Mouse (Mus musculus) kidney, embryonic 14.5 days (tissue): Measurements from ENCODE around the gene Ccdc170. TPM values are rescaled to one million over a fixed set of nuclear protein-coding genes. Genes with fewer than 3 reads are reported as not detected.
"Not testable (repeated sequence)": the region's sequence is repeated elsewhere in the genome, so short reads cannot be mapped to it uniquely, and the experiment has no call there.

Source experiments
- ATAC-seq: fragments of 200-750 bp; cut with Nextera tagmentation; 2 replicates; pipeline ENCODE4 v1.8.0; 2017; ENCODE audit warnings: moderate number of reproducible peaks, mild to moderate bottlenecking, moderate TSS enrichment, moderate library complexity; ENCODE audit not compliant: low FRiP score, low TSS enrichment
- H3K27ac ChIP-seq: fragments of 300-500 bp; sonication (generic); 2 replicates; pipeline ENCODE4 v1.5.1; 2014; ENCODE audit warnings: low read depth, mild to moderate bottlenecking, low read length, moderate library complexity, mixed read lengths
- H3K27me3 ChIP-seq: fragments of 300-500 bp; sonication (generic); 2 replicates; pipeline ENCODE4 v1.6.1; 2014; ENCODE audit warnings: mild to moderate bottlenecking, low read length; ENCODE audit not compliant: control insufficient read depth, insufficient read depth
- H3K36me3 ChIP-seq: fragments of 300-500 bp; sonication (generic); 2 replicates; pipeline ENCODE4 v1.6.1; 2014; ENCODE audit warnings: low read length, mixed read lengths; ENCODE audit not compliant: control insufficient read depth, insufficient read depth
- H3K4me1 ChIP-seq: fragments of 300-500 bp; sonication (generic); 2 replicates; pipeline ENCODE4 v1.6.1; 2014; ENCODE audit warnings: low read length, mixed read lengths; ENCODE audit not compliant: control insufficient read depth, insufficient read depth
- H3K4me2 ChIP-seq: fragments of 300-500 bp; sonication (generic); replicated peaks from 2 replicates; pipeline ENCODE4 v1.6.1; 2014; ENCODE audit warnings: low read depth, mild to moderate bottlenecking, low read length
- H3K4me3 ChIP-seq: fragments of 300-500 bp; sonication (generic); 2 replicates; pipeline ENCODE4 v1.5.1; 2014; ENCODE audit warnings: mild to moderate bottlenecking, low read length
- H3K9ac ChIP-seq: fragments of 300-500 bp; sonication (generic); 2 replicates; pipeline ENCODE4 v1.6.1; 2014; ENCODE audit warnings: low read depth, mild to moderate bottlenecking, low read length, moderate library complexity
- H3K9me3 ChIP-seq: fragments of 300-500 bp; sonication (generic); 2 replicates; pipeline ENCODE4 v1.6.1; 2016; ENCODE audit warnings: low read length; ENCODE audit not compliant: control insufficient read depth
- WGBS: fragments of 180-500 bp; shearing (Covaris S2); extraction: QIAGEN DNeasy Blood & Tissue Kit; methylation state at CpG from one replicate; pipeline ENCODE4 v1.1.7; 2014; 5-methylcytosine and 5-hydroxymethylcytosine counted together
- polyA plus RNA-seq: library from polyadenylated mRNA; unstranded; fragments of >200 nt; fragmentation: Nextera tagmentation; extraction: Ambion mirVana; gene quantifications from 2 replicates; pipeline ENCODE4 v1.2.1, GENCODE M21; 2014

Ccdc170 gene
- polyA plus RNA-seq, 1 experiment from 2014 or later = 1.0 TPM

GRCm38 (mm10) chr10:4598916-4599315, 116.6 kb downstream of the Ccdc170 start:
- WGBS = 84% methylated on average over 12 of the region's 12 CpGs
- H3K27me3 ChIP-seq = no peaks in the 10 kb centered on the region
- H3K36me3 ChIP-seq = no peaks in the 10 kb centered on the region
- H3K4me3 ChIP-seq = no peak overlapping the region
- H3K4me2 ChIP-seq = no peak overlapping the region
- no peak overlapping the region for H3K27ac ChIP-seq
- ATAC-seq = no peak
- no peak overlapping the region for H3K9ac ChIP-seq
- no peaks in the 10 kb centered on the region for H3K4me1 ChIP-seq
- no peaks in the 10 kb centered on the region for H3K9me3 ChIP-seq

DNA sequence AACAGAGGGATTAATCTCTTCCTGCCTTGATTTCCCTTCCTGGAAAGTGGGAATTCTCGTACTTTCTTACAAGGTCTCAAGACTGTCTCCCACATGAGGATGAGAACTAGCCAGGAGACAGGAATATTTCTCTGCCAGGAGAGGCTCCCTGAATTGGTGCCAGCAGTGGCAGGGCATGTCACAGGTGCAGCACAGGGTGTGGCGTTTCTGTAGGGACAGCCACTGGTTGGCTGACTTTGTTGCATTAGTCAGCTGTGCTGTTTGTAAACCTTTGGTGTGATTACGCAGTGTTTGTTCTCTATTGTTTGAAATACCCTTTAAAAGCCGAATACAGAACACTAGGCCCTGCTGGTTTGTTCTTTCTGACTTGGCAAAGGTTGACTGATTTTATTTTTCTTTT, 117.3 kb downstream of the Ccdc170 start:
- Histone ChIP-seq H3K9me3 (no peaks in the 10 kb centered on the region), H3K4me1 (no peaks in the 10 kb centered on the region), H3K9ac (no peak overlapping the region), H3K4me3 (no peak overlapping the region), H3K36me3 (no peaks in the 10 kb centered on the region), H3K4me2 (no peak overlapping the region), H3K27me3 (no peaks in the 10 kb centered on the region), H3K27ac (no peak overlapping the region)
- WGBS = 87% methylated on average over 4 of the region's 4 CpGs
- no peak for ATAC-seq

DNA sequence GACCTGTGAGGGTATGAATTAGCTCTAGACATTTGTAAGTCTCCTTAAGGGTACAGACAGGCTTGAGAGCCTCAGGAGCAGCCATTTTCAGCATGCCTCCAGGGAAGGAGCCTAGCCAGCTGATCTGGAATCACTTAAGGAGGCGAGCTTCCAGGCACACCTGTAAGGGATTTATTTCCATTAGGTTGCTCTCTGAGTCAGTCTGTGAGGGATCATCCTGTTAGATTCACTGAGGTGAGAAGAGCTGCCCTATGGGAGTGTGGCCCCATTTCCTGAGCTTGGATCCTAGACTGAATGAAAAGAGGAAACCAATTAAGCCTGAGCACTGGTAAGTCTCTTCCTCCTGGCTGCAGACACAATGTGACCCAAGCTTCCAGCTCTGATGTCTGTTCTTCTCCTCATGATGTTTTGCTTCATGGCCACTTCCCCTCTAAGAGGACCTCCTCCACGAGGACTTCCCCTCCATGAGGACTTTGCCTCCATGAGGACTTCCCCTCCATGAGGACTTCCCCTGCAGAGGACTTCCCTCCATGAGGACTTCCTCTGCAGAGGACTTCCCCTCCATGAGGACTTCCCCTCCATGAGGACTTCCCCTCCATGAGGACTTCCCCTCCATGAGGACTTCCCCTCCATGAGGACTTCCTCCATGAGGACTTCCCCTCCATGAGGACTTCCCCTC, 118.6 kb downstream of the Ccdc170 start:
- WGBS = 68% methylated on average over 2 of the region's 2 CpGs
- Histone ChIP-seq H3K27ac (no peak overlapping the region), H3K36me3 (no peaks in the 10 kb centered on the region), H3K4me3 (no peak overlapping the region), H3K9ac (no peak overlapping the region), H3K4me1 (no peaks in the 10 kb centered on the region), H3K27me3 (no peaks in the 10 kb centered on the region), H3K4me2 (no peak overlapping the region), H3K9me3 (no peaks in the 10 kb centered on the region)
- ATAC-seq = no peak

DNA sequence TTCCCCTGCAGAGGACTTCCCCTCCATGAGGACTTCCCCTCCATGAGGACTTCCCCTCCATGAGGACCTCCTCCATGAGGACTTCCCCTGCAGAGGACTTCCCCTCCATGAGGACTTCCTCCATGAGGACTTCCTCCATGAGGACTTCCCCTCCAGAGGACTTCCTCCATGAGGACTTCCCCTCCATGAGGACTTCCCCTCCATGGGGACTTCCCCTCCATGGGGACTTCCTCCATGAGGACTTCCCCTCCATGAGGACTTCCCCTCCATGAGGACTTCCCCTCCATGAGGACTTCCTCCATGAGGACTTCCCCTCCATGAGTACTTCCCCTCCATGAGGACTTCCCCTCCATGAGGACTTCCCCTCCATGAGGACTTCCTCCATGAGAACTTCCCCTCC, 119.3 kb downstream of the Ccdc170 start:
- H3K9me3 ChIP-seq, ATAC-seq, H3K27me3 ChIP-seq, H3K4me3 ChIP-seq, H3K9ac ChIP-seq, H3K36me3 ChIP-seq, H3K27ac ChIP-seq, H3K4me1 ChIP-seq, H3K4me2 ChIP-seq: not testable (repeated sequence)

DNA sequence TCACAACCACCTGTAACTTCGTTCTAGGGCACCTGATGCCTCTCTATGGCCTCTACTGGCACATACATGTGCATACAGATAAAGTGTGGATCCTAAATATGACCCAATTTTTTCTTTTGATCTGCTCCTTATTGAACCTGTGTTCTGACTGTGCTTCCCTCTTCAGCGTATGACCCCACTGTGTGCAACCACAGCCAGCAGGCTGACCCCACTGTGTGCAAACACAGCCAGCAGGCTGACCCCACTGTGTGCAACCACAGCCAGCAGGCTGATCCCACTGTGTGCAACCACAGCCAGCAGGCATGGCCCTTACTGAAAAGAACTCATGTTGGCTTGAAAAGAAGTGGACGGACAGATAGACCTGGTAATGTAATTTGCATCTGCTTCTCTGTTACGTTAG, 120.2 kb downstream of the Ccdc170 start:
- Histone ChIP-seq H3K9me3 (0 out of 2 replicates have a peak, but pooled peaks cover 2% of the 10 kb centered on the region), H3K27me3 (no peaks in the 10 kb centered on the region), H3K4me1 (no peaks in the 10 kb centered on the region), H3K27ac (no peak overlapping the region), H3K4me2 (no peak overlapping the region), H3K9ac (no peak overlapping the region), H3K4me3 (no peak overlapping the region), H3K36me3 (no peaks in the 10 kb centered on the region)
- no peak for ATAC-seq
- 80% methylated on average over 4 of the region's 4 CpGs for WGBS

- no peak overlapping the region for H3K9ac ChIP-seq
- H3K27me3 ChIP-seq = no peaks in the 10 kb centered on the region
- no peak overlapping the region for H3K4me2 ChIP-seq
- 83% methylated on average over 4 of the region's 4 CpGs for WGBS
- no peak overlapping the region for H3K4me3 ChIP-seq
- no peaks in the 10 kb centered on the region for H3K36me3 ChIP-seq
- H3K4me1 ChIP-seq = no peaks in the 10 kb centered on the region
- ATAC-seq = no peak
- H3K27ac ChIP-seq = no peak overlapping the region
- H3K9me3 ChIP-seq = 0 out of 2 replicates have a peak, but pooled peaks cover 2% of the 10 kb centered on the region
These were observed 122.4 kb downstream of the Ccdc170 start for GRCm38 (mm10) chr10:4604527-4605209.

DNA sequence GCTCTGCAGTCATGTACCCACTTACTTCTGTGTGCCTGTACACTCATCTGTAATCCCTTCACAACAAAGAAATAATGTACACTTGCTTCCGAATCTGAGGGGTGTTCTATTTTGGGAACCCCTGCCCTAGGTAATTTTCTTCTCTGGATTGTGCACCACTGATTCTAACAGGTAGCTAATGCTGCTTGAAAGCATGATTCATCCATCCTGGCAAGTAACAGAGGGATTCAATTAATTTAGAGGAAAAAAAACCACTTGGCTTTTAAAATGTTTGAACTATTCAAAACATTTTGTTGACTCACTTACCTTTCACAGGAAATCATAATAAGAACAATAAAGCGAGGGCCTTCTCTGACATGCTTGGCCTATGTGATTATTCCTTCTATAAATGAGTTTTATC, 127.9 kb downstream of the Ccdc170 start:
- 77% methylated on average over 2 of the region's 2 CpGs for WGBS
- Histone ChIP-seq H3K9me3 (0 out of 2 replicates have a peak, but pooled peaks cover 2% of the 10 kb centered on the region), H3K4me3 (no peak overlapping the region), H3K27ac (no peak overlapping the region), H3K36me3 (no peaks in the 10 kb centered on the region), H3K4me2 (no peak overlapping the region), H3K9ac (no peak overlapping the region), H3K27me3 (no peaks in the 10 kb centered on the region), H3K4me1 (peaks cover 5% of the 10 kb centered on the region; the same call in 1 of the 2 replicates)
- no peak for ATAC-seq

DNA sequence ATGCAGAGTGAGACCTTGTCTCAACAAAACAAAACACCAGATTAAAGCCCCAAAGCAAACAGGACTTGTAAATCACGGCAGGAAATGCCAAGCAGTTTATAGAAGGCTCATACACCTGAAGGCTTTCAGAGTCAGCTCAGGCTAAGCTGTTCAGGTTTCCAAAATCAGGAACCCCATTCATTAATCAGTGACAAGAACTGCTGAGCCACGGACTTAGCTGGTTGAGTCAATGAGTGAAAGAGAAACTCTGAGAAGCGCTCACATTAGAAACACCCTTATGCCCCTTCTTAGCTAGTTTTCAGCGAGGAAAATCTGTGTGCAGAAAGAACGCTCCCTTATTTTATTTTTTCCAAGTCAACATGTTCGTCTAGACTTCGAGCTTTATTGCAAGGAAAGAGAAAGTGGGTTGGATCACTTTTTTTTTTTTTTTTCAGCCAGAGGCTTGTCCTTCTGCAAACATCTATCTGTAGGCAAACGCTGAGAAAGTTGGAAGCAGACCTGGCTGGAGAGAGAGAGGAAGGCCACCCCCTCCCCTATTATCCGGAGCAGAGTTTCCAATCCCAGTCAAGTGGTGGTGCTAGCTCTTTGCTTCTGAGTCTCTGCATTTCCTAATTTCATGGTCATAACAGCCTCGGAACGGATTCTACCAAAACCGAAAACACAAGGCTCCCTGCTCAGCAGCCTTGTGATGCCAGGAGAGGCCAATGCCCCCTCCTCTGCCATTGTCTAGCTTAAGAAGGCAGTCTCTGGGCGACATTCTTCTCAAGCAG, 129.3 kb downstream of the Ccdc170 start, which contains the start of gene Esr1:
Gene Esr1 (plus strand): TSS at position 208 of the 770 bp plus-strand sequence.
- Histone ChIP-seq H3K27ac (peak within 1 kb of the TSS; percentile 49), H3K4me2 (peak within 1 kb of the TSS; percentile 33)
- peak; percentile 51 for ATAC-seq

More for the DNA sequence above, 129.3 kb downstream of the Ccdc170 start, which contains the start of gene Esr1:
- peak within 1 kb of the TSS; percentile 18; the same call in 1 of the 2 replicates for H3K4me3 ChIP-seq
- H3K9ac ChIP-seq = no peak within 1 kb of the TSS
- no peaks in the 10 kb centered on the region for H3K27me3 ChIP-seq
- WGBS = 34% methylated on average over 13 of the region's 13 CpGs
- H3K36me3 ChIP-seq = no peaks in the 10 kb centered on the region
- H3K4me1 ChIP-seq = peaks cover 5% of the 10 kb centered on the region; the same call in 1 of the 2 replicates
- H3K9me3 ChIP-seq = 0 out of 2 replicates have a peak, but pooled peaks cover 2% of the 10 kb centered on the region
